Comparison of ENCODE assay signal across 13 mouse cellular contexts in genomic region chr4:128970417-128970807, GRCm38 (mm10). TPM values are rescaled to one million over a fixed set of nuclear protein-coding genes. Genes with fewer than 3 reads are reported as not detected.
DNase-seq lines count a peak whose midpoint lies in the region; ATAC-seq and TF ChIP-seq lines count a peak whose summit lies in the region.
"Had no signal": no experiment of that assay in that cellular context is flagged by ENCODE, and none has a peak within 500 bp of the region (broad histone marks: within the 10 kb centered on the region; RNA-seq: fewer than 3 reads in every experiment).

No protein-coding gene starts in this region.

- intact Hi-C loops in left cerebral cortex, postnatal 14 days (cut with DNase I), result no loop called here

- peak overlapping the region; percentile 43 for H3K27ac ChIP-seq in lung, postnatal 0 days (ENCODE audit: low read length)
- H3K27ac ChIP-seq in embryonic facial prominence, embryonic 10.5 days (replicated peaks), result no peak overlapping the region
- H3K27ac ChIP-seq: gastrocnemius, adult 2 months; heart, embryonic 13.5 days; hindbrain, embryonic 15.5 days had no signal

- H3K79me2 ChIP-seq in C2C12 (ENCODE audit: control insufficient read depth, insufficient read depth), result no peaks in the 10 kb centered on the region

- H3K79me3 ChIP-seq in C2C12 (ENCODE audit: low read depth), result no peaks in the 10 kb centered on the region

- no peak overlapping the region for H3K9ac ChIP-seq in lung, postnatal 0 days (replicated peaks; ENCODE audit: low read depth)
- H3K9ac ChIP-seq: embryonic facial prominence, embryonic 13.5 days; forebrain, embryonic 13.5 days; forebrain, postnatal 0 days; heart, embryonic 13.5 days; hindbrain, embryonic 15.5 days had no signal

- H3K4me3 ChIP-seq in lung, adult 2 months (replicated peaks; ENCODE audit: extremely low read depth, low read depth, low read length), result no peak overlapping the region
- H3K4me3 ChIP-seq in C2C12 (ENCODE audit: insufficient read depth, poor library complexity, severe bottlenecking), result no peak overlapping the region
- no peak overlapping the region for H3K4me3 ChIP-seq in lung, postnatal 0 days (ENCODE audit: low read depth, low read length)
- H3K4me3 ChIP-seq in embryonic facial prominence, embryonic 10.5 days, result no peak overlapping the region
- H3K4me3 ChIP-seq: embryonic facial prominence, embryonic 13.5 days; forebrain, embryonic 13.5 days; gastrocnemius, adult 2 months; heart, embryonic 13.5 days; hindbrain, embryonic 15.5 days had no signal

- H3K4me1 ChIP-seq in lung, adult 2 months (ENCODE audit: control insufficient read depth, insufficient read depth, low read length), result peaks cover 10% of the 10 kb centered on the region
- H3K4me1 ChIP-seq in lung, postnatal 0 days (ENCODE audit: insufficient read depth, low read depth, low read length), result 0 out of 2 replicates have a peak, but pooled peaks cover 3% of the 10 kb centered on the region
- H3K4me1 ChIP-seq in embryonic facial prominence, embryonic 10.5 days, result peaks cover 17% of the 10 kb centered on the region

- no peaks in the 10 kb centered on the region for H3K9me3 ChIP-seq in lung, postnatal 0 days (ENCODE audit: low read length)
- no peaks in the 10 kb centered on the region for H3K9me3 ChIP-seq in embryonic facial prominence, embryonic 10.5 days
- H3K9me3 ChIP-seq: embryonic facial prominence, embryonic 13.5 days; forebrain, embryonic 13.5 days; heart, embryonic 13.5 days; hindbrain, embryonic 15.5 days had no signal

- H3ac ChIP-seq in C2C12 (ENCODE audit: control insufficient read depth, insufficient read length, low read depth), result peak overlapping the region; percentile 67

- peak; percentile 60 for ATAC-seq in lung, postnatal 0 days
- ATAC-seq: forebrain, embryonic 13.5 days had no signal

- WGBS in lung, adult 2 months, result 56% methylated on average over 7 of the region's 8 CpGs
- 41% methylated on average over 7 of the region's 8 CpGs for WGBS in lung, postnatal 0 days
- 83% methylated on average over 7 of the region's 8 CpGs for WGBS in embryonic facial prominence, embryonic 10.5 days

- TF ChIP-seq EP300 in lung, postnatal 0 days (IDR thresholded peaks at IDR 0.05), result peak; percentile 59

- no peaks in the 10 kb centered on the region for H3K36me3 ChIP-seq in C2C12 (ENCODE audit: control insufficient read depth, insufficient read depth)
- H3K36me3 ChIP-seq in lung, postnatal 0 days (ENCODE audit: insufficient read depth, low read length), result no peaks in the 10 kb centered on the region
- H3K36me3 ChIP-seq in embryonic facial prominence, embryonic 10.5 days (replicated peaks), result no peaks in the 10 kb centered on the region
- H3K36me3 ChIP-seq: embryonic facial prominence, embryonic 13.5 days; heart, embryonic 13.5 days; hindbrain, embryonic 15.5 days had no signal

- TF ChIP-seq POLR2A in lung, adult 2 months (IDR thresholded peaks at IDR 0.05; ENCODE audit: borderline replicate concordance, extremely low read depth, low read depth, low read length), result no peak

- DNase-seq in lung, adult 2 months, result peak; percentile 33
- DNase-seq in lung, postnatal 10 days, result no peak
- DNase-seq in lung, postnatal 0 days (ENCODE audit: low spot score), result peak; percentile 85
- DNase-seq in left cerebral cortex, postnatal 14 days (ENCODE audit: low spot score in 2 of 2), result no peak
- DNase-seq in embryonic facial prominence, embryonic 10.5 days (ENCODE audit: low spot score), result no peak
- no peak for DNase-seq in left cerebral cortex, adult 11 months (ENCODE audit: low spot score)

- no peaks in the 10 kb centered on the region for H3K27me3 ChIP-seq in C2C12 (ENCODE audit: control insufficient read depth, insufficient read depth, insufficient read length)
- no peaks in the 10 kb centered on the region for H3K27me3 ChIP-seq in lung, postnatal 0 days (replicated peaks; ENCODE audit: insufficient read depth, low read length)
- H3K27me3 ChIP-seq in embryonic facial prominence, embryonic 10.5 days (replicated peaks; ENCODE audit: low read depth, poor library complexity, severe bottlenecking), result peaks cover 21% of the 10 kb centered on the region
- H3K27me3 ChIP-seq: embryonic facial prominence, embryonic 13.5 days; forebrain, embryonic 13.5 days; hindbrain, embryonic 15.5 days had no signal

- H3K4me2 ChIP-seq in lung, postnatal 0 days (replicated peaks; ENCODE audit: low read depth, low read length), result 0 out of 2 replicates have a peak overlapping the region, but pooled peaks have one; percentile 19
- H3K4me2 ChIP-seq: embryonic facial prominence, embryonic 13.5 days; forebrain, embryonic 13.5 days; heart, embryonic 13.5 days; hindbrain, embryonic 15.5 days had no signal

- TF ChIP-seq CTCF in lung, adult 2 months (IDR thresholded peaks at IDR 0.05; ENCODE audit: insufficient read depth, low read length), result no peak
- no peak for TF ChIP-seq CTCF in C2C12 (IDR thresholded peaks at IDR 0.05; ENCODE audit: control insufficient read depth, insufficient read depth, insufficient read length)
- TF ChIP-seq CTCF in lung, postnatal 0 days (IDR thresholded peaks at IDR 0.05), result no peak

TF ChIP-seq in C2C12, 6 proteins besides CTCF, POLR2A, EP300 and RAD21:
- TF ChIP-seq MAX (IDR thresholded peaks at IDR 0.05) (peak; percentile 90), CEBPB (IDR thresholded peaks at IDR 0.05; ENCODE audit: low read depth) (no peak), USF1 (IDR thresholded peaks at IDR 0.05; ENCODE audit: low read depth) (peak; percentile 29), MYOD1 (IDR thresholded peaks at IDR 0.05; ENCODE audit: control insufficient read depth, insufficient read length, low read depth) (no peak), FOSL1 (IDR thresholded peaks at IDR 0.05; ENCODE audit: insufficient read depth, low read length, poor library complexity, severe bottlenecking) (no peak), MYOG (IDR thresholded peaks at IDR 0.05; ENCODE audit: control insufficient read depth, extremely low read depth, insufficient read length) (no peak)
TF ChIP-seq in C2C12: peak in this region for 2.

RNA-seq across cellular contexts. Expression of gene Azin2, which starts 8.2 kb away (rescaled TPM):
- 46.2 and 49.4 TPM in 2 replicates for polyA plus RNA-seq in lung, adult 2 months (2012; rRNA removed)
- polyA plus RNA-seq in C2C12 (2012; fragmentation: generic; extraction: Trizol), result 12.5 TPM
- polyA plus RNA-seq in lung, postnatal 0 days (2015; fragmentation: Nextera tagmentation; extraction: Ambion mirVana), result 39.0 and 42.2 TPM in 2 replicates
- total RNA-seq in left cerebral cortex, postnatal 14 days (2021), result 10 to 100 TPM; 42.1 to 43.5 TPM
- polyA plus RNA-seq in embryonic facial prominence, embryonic 10.5 days (2016; fragmentation: Nextera tagmentation; extraction: Ambion mirVana), result 11.4 and 12.1 TPM in 2 replicates

RNA-seq across cellular contexts. Expression of gene Ak2, which starts 21.3 kb away (rescaled TPM):
- polyA plus RNA-seq in lung, adult 2 months (2012; rRNA removed), result 22.6 and 24.2 TPM in 2 replicates
- 176 TPM for polyA plus RNA-seq in C2C12 (2012; fragmentation: generic; extraction: Trizol)
- 85.7 and 89.7 TPM in 2 replicates for polyA plus RNA-seq in lung, postnatal 0 days (2015; fragmentation: Nextera tagmentation; extraction: Ambion mirVana)
- 10 to 100 TPM; 24.3 to 29.6 TPM for total RNA-seq in left cerebral cortex, postnatal 14 days (2021)
- polyA plus RNA-seq in embryonic facial prominence, embryonic 10.5 days (2016; fragmentation: Nextera tagmentation; extraction: Ambion mirVana), result 219 and 224 TPM in 2 replicates

Comparison
In these comparisons a context has a peak if more than half of its experiments do, and no peak if none do; other contexts are left out.
1. DNase-seq: peak in lung, adult 2 months (single experiment) and lung, postnatal 0 days (single experiment); none in lung, postnatal 10 days (single experiment), left cerebral cortex, postnatal 14 days (0 of 2), embryonic facial prominence, embryonic 10.5 days (single experiment) and left cerebral cortex, adult 11 months (single experiment).